Mouse (Mus musculus) midbrain, embryonic 11.5 days (tissue): ENCODE results near the gene Tnip3. TPM values are rescaled to one million over a fixed set of nuclear protein-coding genes. Genes with fewer than 3 reads are reported as not detected.
A peak's percentile ranks its signal among the peaks of the same experiment; 100 is the strongest.

Experiments
- ATAC-seq: fragments of 200-750 bp; cut with Nextera tagmentation; 2 replicates; pipeline ENCODE4 v1.8.0; 2017; ENCODE audit warnings: moderate TSS enrichment, moderate library complexity; ENCODE audit not compliant: low FRiP score
- DNase-seq: peaks from one replicate; pipeline ENCODE4 v3.0.0; 2015; ENCODE audit warnings: low spot score; ENCODE audit errors: missing footprints
- H3K27ac ChIP-seq: fragments of 300-500 bp; sonication (generic); 2 replicates; pipeline ENCODE4 v1.5.1; 2014; ENCODE audit warnings: low read depth, low read length
- H3K27me3 ChIP-seq: fragments of 300-500 bp; sonication (generic); 2 replicates; pipeline ENCODE4 v1.6.1; 2014; ENCODE audit warnings: mild to moderate bottlenecking, low read length, moderate library complexity, mixed read lengths; ENCODE audit not compliant: control insufficient read depth, insufficient read depth
- H3K36me3 ChIP-seq: fragments of 300-500 bp; sonication (generic); 2 replicates; pipeline ENCODE4 v1.6.1; 2014; ENCODE audit warnings: mild to moderate bottlenecking, low read length, moderate library complexity, mixed read lengths; ENCODE audit not compliant: control insufficient read depth, insufficient read depth
- H3K4me1 ChIP-seq: fragments of 300-500 bp; sonication (generic); 2 replicates; pipeline ENCODE4 v1.6.1; 2014; ENCODE audit warnings: low read length; ENCODE audit not compliant: control insufficient read depth, insufficient read depth
- H3K4me2 ChIP-seq: fragments of 300-500 bp; sonication (generic); 2 replicates; pipeline ENCODE4 v1.6.1; 2014; ENCODE audit warnings: mild to moderate bottlenecking, moderate library complexity
- H3K4me3 ChIP-seq: fragments of 300-500 bp; sonication (generic); 2 replicates; pipeline ENCODE4 v1.5.1; 2014; ENCODE audit warnings: low read depth, low read length
- H3K9ac ChIP-seq: fragments of 300-500 bp; sonication (generic); 2 replicates; pipeline ENCODE4 v1.6.1; 2014; ENCODE audit warnings: low read length
- H3K9me3 ChIP-seq: fragments of 300-500 bp; sonication (generic); 2 replicates; pipeline ENCODE4 v1.6.1; 2016; ENCODE audit warnings: low read length; ENCODE audit not compliant: control insufficient read depth
- WGBS: fragments of 180-500 bp; shearing (Covaris S2); extraction: QIAGEN DNeasy Blood & Tissue Kit; methylation state at CpG from one replicate; pipeline ENCODE4 v1.1.7; 2014; 5-methylcytosine and 5-hydroxymethylcytosine counted together
- polyA plus RNA-seq: library from polyadenylated mRNA; unstranded; fragments of >200 nt; fragmentation: Nextera tagmentation; extraction: Ambion mirVana; gene quantifications from 2 replicates; pipeline ENCODE4 v1.2.1, GENCODE M21; 2014

Gene Tnip3
- polyA plus RNA-seq, 1 experiment from 2014 or later, result 0.08 TPM

DNA sequence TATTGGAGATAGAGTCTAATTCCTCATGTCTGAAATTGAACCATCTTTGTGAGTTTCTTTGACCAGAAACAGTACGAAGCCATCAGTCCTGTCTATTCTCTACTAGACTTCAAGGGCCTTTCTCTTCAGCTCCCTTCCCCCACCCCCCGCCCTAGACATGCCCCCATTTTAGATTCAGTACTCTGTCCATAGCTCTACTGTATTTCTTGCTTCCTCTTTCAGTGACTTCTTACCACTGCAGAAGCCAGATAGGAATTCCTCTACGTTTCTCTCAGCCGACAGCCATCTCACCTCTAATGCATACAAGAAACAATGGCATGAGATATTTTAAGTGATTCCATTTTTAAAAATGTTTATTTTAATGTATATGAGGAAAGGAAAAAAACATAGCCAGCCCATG, 136.2 kb downstream of the Tnip3 start:
- Histone ChIP-seq H3K27me3 (no peaks in the 10 kb centered on the region), H3K4me3 (no peak overlapping the region), H3K4me2 (no peak overlapping the region), H3K4me1 (no peaks in the 10 kb centered on the region), H3K9me3 (no peaks in the 10 kb centered on the region), H3K36me3 (no peaks in the 10 kb centered on the region), H3K9ac (no peak overlapping the region), H3K27ac (no peak overlapping the region)
- ATAC-seq (no peak), DNase-seq (no peak)
- 82% methylated on average over 4 of the region's 4 CpGs for WGBS

DNA sequence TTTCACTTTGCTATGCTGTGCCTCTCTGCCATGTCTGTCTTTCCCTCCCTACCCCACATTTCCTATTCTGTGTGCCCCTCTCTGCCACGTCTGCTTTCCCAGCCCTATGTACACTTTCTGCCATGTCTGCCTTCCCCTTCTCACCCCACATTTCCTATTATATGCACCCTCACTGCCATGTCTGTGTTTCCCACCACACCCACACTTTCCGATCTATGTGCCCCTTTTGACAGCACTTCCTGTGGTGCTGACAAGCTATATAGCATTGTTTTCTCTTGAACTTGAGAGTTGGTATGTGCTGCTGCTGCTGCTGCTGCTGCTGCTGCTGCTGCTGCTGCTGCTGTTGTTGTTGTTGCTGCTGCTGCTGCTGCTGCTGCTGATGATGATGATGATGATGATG, 136.9 kb downstream of the Tnip3 start:
- ATAC-seq, result no peak
- Histone ChIP-seq H3K4me2 (no peak overlapping the region), H3K4me3 (no peak overlapping the region), H3K27me3 (no peaks in the 10 kb centered on the region), H3K27ac (no peak overlapping the region), H3K4me1 (no peaks in the 10 kb centered on the region), H3K9me3 (no peaks in the 10 kb centered on the region), H3K36me3 (no peaks in the 10 kb centered on the region), H3K9ac (no peak overlapping the region)
- no peak for DNase-seq
- 58% methylated on average over 2 of the region's 2 CpGs for WGBS

DNA sequence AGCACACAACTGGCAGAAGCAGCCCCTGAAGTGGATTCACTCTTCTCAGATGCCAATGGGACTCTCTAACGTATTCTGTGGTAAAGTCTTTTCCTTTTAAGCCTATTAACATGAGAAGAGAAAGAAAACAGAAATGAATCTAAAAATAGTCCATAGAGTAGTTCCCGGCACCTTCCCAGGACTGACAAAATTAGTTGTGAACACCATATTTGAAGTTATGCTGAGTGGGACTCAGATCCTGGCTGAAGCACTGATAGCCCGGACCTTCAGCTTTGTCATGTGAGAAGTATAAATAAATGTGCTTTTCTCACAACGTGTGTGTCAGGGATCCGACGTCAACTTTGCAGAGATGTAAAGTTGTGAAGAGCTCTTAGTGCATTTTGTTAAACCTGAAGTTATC, 138.9 kb downstream of the Tnip3 start:
- H3K4me3 ChIP-seq, result no peak overlapping the region
- no peak for ATAC-seq
- H3K27me3 ChIP-seq, result no peaks in the 10 kb centered on the region
- no peak overlapping the region for H3K27ac ChIP-seq
- DNase-seq, result no peak
- H3K4me2 ChIP-seq, result no peak overlapping the region
- no peaks in the 10 kb centered on the region for H3K9me3 ChIP-seq
- 81% methylated on average over 6 of the region's 6 CpGs for WGBS
- H3K36me3 ChIP-seq, result no peaks in the 10 kb centered on the region
- H3K4me1 ChIP-seq, result no peaks in the 10 kb centered on the region
- no peak overlapping the region for H3K9ac ChIP-seq

DNA sequence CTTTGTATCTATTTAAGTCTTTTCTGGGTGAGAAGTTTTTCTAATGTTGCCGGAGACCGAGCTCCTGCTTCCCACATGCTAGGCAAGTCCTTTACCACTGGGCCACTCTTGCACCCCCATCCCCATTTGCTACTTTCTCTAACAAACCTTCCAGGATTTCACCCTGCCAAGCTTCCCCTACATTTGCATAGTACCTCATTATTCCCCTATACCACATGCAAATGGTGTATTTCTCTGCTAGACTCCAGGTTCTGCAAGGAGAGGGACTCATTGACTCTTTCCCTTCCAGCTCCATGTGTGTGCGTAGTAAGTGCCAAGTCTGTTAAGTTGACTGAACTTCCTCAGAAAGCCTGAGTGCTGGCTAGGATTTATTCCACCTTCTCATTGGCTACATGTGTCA, 141.2 kb downstream of the Tnip3 start:
- 90% methylated on average over 3 of the region's 3 CpGs for WGBS
- no peak overlapping the region for H3K4me3 ChIP-seq
- H3K9me3 ChIP-seq, result no peaks in the 10 kb centered on the region
- no peaks in the 10 kb centered on the region for H3K27me3 ChIP-seq
- H3K36me3 ChIP-seq, result no peaks in the 10 kb centered on the region
- no peak overlapping the region for H3K9ac ChIP-seq
- no peak overlapping the region for H3K4me2 ChIP-seq
- no peak overlapping the region for H3K27ac ChIP-seq
- no peaks in the 10 kb centered on the region for H3K4me1 ChIP-seq
- DNase-seq (no peak), ATAC-seq (no peak)

- 36% methylated on average over 2 of the region's 2 CpGs for whole genome bisulfite sequencing
- no peaks in the 10 kb centered on the region for H3K27me3 ChIP-seq
- DNase-seq (no peak), ATAC-seq (no peak)
- H3K36me3 ChIP-seq, result no peaks in the 10 kb centered on the region
- H3K9ac ChIP-seq, result no peak overlapping the region
- no peaks in the 10 kb centered on the region for H3K9me3 ChIP-seq
- no peak overlapping the region for H3K27ac ChIP-seq
- H3K4me2 ChIP-seq, result peak overlapping the region; percentile 92; the same call in 1 of the 2 replicates
- no peak overlapping the region for H3K4me3 ChIP-seq
- no peaks in the 10 kb centered on the region; the same call in 1 of the 2 replicates for H3K4me1 ChIP-seq
Measured at GRCm38 (mm10) chr6:65669971-65670370, 144.9 kb downstream of the Tnip3 start.

GRCm38 (mm10) chr6:65670981-65671411, 145.9 kb downstream of the Tnip3 start:
- peak overlapping the region; percentile 92 for H3K4me2 ChIP-seq
- H3K9ac ChIP-seq, result peak overlapping the region; percentile 80
- peak overlapping the region; percentile 66 for H3K4me3 ChIP-seq
- H3K4me1 ChIP-seq, result no peaks in the 10 kb centered on the region; the same call in 1 of the 2 replicates
- H3K36me3 ChIP-seq, result no peaks in the 10 kb centered on the region
- H3K9me3 ChIP-seq, result no peaks in the 10 kb centered on the region
- WGBS, result under 1% methylated on average over 21 of the region's 21 CpGs
- H3K27ac ChIP-seq, result peak overlapping the region; percentile 5; the same call in 1 of the 2 replicates
- ATAC-seq (peak; percentile 65), DNase-seq (peak; percentile 96)
- H3K27me3 ChIP-seq, result no peaks in the 10 kb centered on the region

- H3K27ac ChIP-seq, result peak within 1 kb of the TSS; percentile 54; the same call in 1 of the 2 replicates
- DNase-seq (peak; percentile 98), ATAC-seq (peak; percentile 95)
- H3K4me2 ChIP-seq, result peak within 1 kb of the TSS; percentile 92
- H3K36me3 ChIP-seq, result no peaks in the 10 kb centered on the region
- H3K9ac ChIP-seq, result peak within 1 kb of the TSS; percentile 80
- H3K4me1 ChIP-seq, result no peaks in the 10 kb centered on the region; the same call in 1 of the 2 replicates
- H3K9me3 ChIP-seq, result no peaks in the 10 kb centered on the region
- WGBS, result under 1% methylated on average over 33 of the region's 45 CpGs
- no peaks in the 10 kb centered on the region for H3K27me3 ChIP-seq
- H3K4me3 ChIP-seq, result peak within 1 kb of the TSS; percentile 66
Measured at GRCm38 (mm10) chr6:65671451-65671850, 146.3 kb downstream of the Tnip3 start, which contains the start of gene Ndnf. TSS of gene Ndnf (plus strand) at chr6:65671590.

GRCm38 (mm10) chr6:65672131-65673031, 147.3 kb downstream of the Tnip3 start:
- ATAC-seq (peak; percentile 45), DNase-seq (peak; percentile 97)
- H3K4me3 ChIP-seq, result peak overlapping the region; percentile 66
- peak overlapping the region; percentile 80 for H3K9ac ChIP-seq
- WGBS, result under 1% methylated on average over 57 of the region's 57 CpGs
- no peaks in the 10 kb centered on the region for H3K9me3 ChIP-seq
- peak overlapping the region; percentile 92 for H3K4me2 ChIP-seq
- H3K4me1 ChIP-seq, result no peaks in the 10 kb centered on the region; the same call in 1 of the 2 replicates
- H3K36me3 ChIP-seq, result no peaks in the 10 kb centered on the region
- no peaks in the 10 kb centered on the region for H3K27me3 ChIP-seq
- H3K27ac ChIP-seq, result no peak overlapping the region; the same call in 1 of the 2 replicates
